Mouse (Mus musculus): ENCODE measurements around the gene Saa3.

The Saa3 gene

DNA sequence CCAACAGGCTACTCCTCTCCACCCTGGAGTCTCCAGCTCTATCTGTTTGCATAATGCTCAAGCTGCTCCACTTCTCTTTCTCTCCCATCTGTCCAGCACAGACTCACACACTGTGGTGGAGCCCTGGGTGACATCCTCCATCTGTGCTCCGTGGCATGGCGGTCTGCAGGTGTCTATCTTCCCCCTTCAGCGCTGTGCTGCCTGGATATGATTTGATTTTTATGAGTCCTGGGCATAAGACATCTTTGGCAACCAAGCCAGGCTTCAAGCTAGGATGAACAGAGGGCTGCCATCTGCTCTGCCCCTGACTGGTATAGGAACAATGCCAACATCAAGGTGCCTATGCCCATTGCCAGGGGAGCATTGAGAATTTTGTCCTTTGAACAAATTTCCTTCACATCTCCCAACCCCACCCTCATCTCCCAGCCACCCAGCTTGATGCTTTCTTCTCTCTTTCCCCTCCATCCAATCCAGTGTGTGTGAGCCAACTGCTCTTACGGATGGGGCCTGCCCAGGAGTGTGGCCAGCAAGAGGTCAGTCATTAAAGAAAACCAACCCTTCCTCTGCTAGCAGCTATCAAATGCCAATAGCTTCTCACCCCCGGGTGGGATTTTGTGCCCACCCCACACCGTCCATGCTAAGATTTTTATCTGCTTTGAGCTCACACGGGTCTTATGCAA is 3.2 kb upstream of the Saa3 start:
- no peak overlapping the region for H3K4me3 ChIP-seq (replicated peaks; ENCODE audit: low read length)
- H3K36me3 ChIP-seq (ENCODE audit: insufficient read depth, low read length), result no peaks in the 10 kb centered on the region
- TF ChIP-seq NANOG (IDR thresholded peaks at IDR 0.05; ENCODE audit: borderline replicate concordance, low read length) (no peak), POU5F1 (IDR thresholded peaks at IDR 0.05; ENCODE audit: borderline replicate concordance, low read length) (no peak), CTCF (conservative IDR thresholded peaks at IDR 0.05; ENCODE audit: low read length) (no peak)
- H3K9me3 ChIP-seq (ENCODE audit: low read length), result no peaks in the 10 kb centered on the region
- H3K27me3 ChIP-seq (ENCODE audit: insufficient read depth, low read length), result peaks cover 5% of the 10 kb centered on the region
- 0 out of 2 replicates have a peak, but pooled peaks cover 3% of the 10 kb centered on the region for H3K4me1 ChIP-seq (replicated peaks; ENCODE audit: low read depth, low read length)

DNA sequence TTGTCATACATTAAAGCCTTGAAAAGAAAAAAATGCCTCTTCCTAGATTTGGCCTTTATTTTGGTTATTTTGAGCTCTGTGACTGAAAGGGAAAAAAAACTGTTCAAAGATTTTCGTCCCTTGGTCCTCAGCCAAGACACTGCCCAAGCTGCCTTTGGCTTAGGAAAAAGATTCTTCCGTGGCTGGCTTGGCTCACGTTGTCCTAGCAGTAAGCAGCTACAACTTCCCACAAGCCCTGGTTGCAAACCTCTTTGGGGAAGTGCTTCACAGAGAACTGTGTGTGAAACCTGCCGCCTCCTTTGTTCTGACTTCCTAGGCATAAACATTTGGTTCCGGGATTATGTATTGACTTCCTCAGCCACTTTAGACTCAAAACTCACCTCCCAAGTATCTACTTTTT is 1.4 kb upstream of the Saa3 start:
- H3K4me1 ChIP-seq (replicated peaks; ENCODE audit: low read depth, low read length), result 0 out of 2 replicates have a peak, but pooled peaks cover 4% of the 10 kb centered on the region
- no peaks in the 10 kb centered on the region for H3K36me3 ChIP-seq (ENCODE audit: insufficient read depth, low read length)
- TF ChIP-seq POU5F1 (IDR thresholded peaks at IDR 0.05; ENCODE audit: borderline replicate concordance, low read length) (no peak), CTCF (conservative IDR thresholded peaks at IDR 0.05; ENCODE audit: low read length) (no peak), NANOG (IDR thresholded peaks at IDR 0.05; ENCODE audit: borderline replicate concordance, low read length) (no peak)
- H3K27me3 ChIP-seq (ENCODE audit: insufficient read depth, low read length), result peaks cover 5% of the 10 kb centered on the region
- H3K9me3 ChIP-seq (ENCODE audit: low read length), result no peaks in the 10 kb centered on the region
- H3K4me3 ChIP-seq (replicated peaks; ENCODE audit: low read length), result no peak overlapping the region

DNA sequence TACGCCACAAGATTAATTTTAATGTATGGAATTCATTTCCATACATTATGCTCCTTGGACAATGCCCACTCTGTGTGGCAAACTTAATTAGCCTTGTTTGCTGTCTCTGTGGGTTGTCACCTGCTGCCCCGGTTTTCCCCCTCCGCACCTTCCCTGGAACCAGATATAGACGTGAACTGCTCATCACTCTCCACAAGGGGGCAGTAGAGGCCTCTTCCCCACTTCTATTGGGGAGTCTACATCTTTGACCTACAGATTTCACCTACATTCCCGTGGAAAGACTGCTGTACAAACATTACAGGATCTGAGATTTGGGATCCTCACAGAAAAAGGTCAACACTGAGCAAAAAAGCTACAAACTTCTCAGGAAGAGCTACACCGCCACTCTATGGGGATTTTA is 982 bp downstream of the Saa3 start:
- TF ChIP-seq POU5F1 (IDR thresholded peaks at IDR 0.05; ENCODE audit: borderline replicate concordance, low read length) (no peak), CTCF (conservative IDR thresholded peaks at IDR 0.05; ENCODE audit: low read length) (peak; percentile 64)
- no peaks in the 10 kb centered on the region for H3K27me3 ChIP-seq (ENCODE audit: insufficient read depth, low read length)
- no peak overlapping the region for H3K4me3 ChIP-seq (replicated peaks; ENCODE audit: low read length)
- 0 out of 2 replicates have a peak, but pooled peaks cover 7% of the 10 kb centered on the region for H3K4me1 ChIP-seq (replicated peaks; ENCODE audit: low read depth, low read length)
- H3K36me3 ChIP-seq (ENCODE audit: insufficient read depth, low read length), result no peaks in the 10 kb centered on the region
- H3K9me3 ChIP-seq (ENCODE audit: low read length), result no peaks in the 10 kb centered on the region

DNA sequence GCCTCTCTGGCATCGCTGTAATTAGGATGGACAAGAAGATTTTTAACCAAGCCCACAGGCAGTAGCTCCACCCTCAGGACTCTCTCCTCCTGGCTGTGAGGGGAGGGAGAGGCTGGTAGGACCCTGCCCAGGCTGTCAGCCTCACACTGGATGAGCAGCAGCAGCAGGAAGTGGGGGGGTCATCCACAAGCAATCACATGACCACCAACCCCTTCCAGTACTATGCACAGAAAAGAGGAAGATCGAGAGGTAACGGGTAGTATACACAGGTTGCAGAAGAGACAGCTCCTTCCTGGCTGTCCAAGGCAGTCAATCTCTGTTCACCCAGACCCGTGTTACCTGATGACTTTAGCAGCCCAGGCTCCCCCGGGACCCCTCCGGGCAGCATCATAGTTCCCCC is 3.2 kb downstream of the Saa3 start:
- Histone ChIP-seq H3K36me3 (ENCODE audit: insufficient read depth, low read length) (peaks cover 12% of the 10 kb centered on the region), H3K4me1 (replicated peaks; ENCODE audit: low read depth, low read length) (0 out of 2 replicates have a peak, but pooled peaks cover 7% of the 10 kb centered on the region), H3K27me3 (ENCODE audit: insufficient read depth, low read length) (no peaks in the 10 kb centered on the region), H3K9me3 (ENCODE audit: low read length) (no peaks in the 10 kb centered on the region), H3K4me3 (replicated peaks; ENCODE audit: low read length) (no peak overlapping the region)
- TF ChIP-seq CTCF (conservative IDR thresholded peaks at IDR 0.05; ENCODE audit: low read length) (no peak), POU5F1 (IDR thresholded peaks at IDR 0.05; ENCODE audit: borderline replicate concordance, low read length) (no peak), NANOG (IDR thresholded peaks at IDR 0.05; ENCODE audit: borderline replicate concordance, low read length) (no peak)

DNA sequence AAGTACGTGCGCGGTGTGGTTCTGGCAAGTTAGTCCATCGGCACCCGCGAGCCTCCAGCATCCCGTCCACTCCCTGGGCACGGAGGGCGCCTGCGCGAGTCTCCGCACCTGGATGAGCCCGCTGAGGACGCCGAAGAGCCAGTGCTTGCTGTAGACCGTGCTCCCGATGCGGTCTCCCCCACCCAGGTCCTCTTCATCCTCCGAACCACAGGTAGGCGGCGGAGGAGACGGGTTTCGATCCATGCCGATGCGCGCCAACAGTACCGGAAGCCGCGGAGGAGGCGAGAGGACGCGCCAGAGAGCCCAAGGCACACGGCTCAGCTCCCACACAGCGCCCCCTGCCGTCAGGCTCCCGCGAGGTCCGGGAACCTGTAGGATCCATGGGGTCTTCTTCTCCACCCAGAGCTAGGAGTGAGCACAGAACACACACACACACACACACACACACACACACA is 5.1 kb downstream of the Saa3 start, which contains the start of gene Saal1:
TSS of gene Saal1 (minus strand) at position 291 of the 455 bp plus-strand sequence.
- H3K27me3 ChIP-seq (ENCODE audit: insufficient read depth, low read length), result no peaks in the 10 kb centered on the region
- H3K4me3 ChIP-seq (replicated peaks; ENCODE audit: low read length), result peak within 1 kb of the TSS; percentile 94
- H3K36me3 ChIP-seq (ENCODE audit: insufficient read depth, low read length), result peaks cover 27% of the 10 kb centered on the region
- TF ChIP-seq NANOG (IDR thresholded peaks at IDR 0.05; ENCODE audit: borderline replicate concordance, low read length), result no peak
- no peak for TF ChIP-seq POU5F1 (IDR thresholded peaks at IDR 0.05; ENCODE audit: borderline replicate concordance, low read length)
- no peak for TF ChIP-seq CTCF (conservative IDR thresholded peaks at IDR 0.05; ENCODE audit: low read length)
- 0 out of 2 replicates have a peak, but pooled peaks cover 7% of the 10 kb centered on the region for H3K4me1 ChIP-seq (replicated peaks; ENCODE audit: low read depth, low read length)
- no peaks in the 10 kb centered on the region for H3K9me3 ChIP-seq (ENCODE audit: low read length)

DNA sequence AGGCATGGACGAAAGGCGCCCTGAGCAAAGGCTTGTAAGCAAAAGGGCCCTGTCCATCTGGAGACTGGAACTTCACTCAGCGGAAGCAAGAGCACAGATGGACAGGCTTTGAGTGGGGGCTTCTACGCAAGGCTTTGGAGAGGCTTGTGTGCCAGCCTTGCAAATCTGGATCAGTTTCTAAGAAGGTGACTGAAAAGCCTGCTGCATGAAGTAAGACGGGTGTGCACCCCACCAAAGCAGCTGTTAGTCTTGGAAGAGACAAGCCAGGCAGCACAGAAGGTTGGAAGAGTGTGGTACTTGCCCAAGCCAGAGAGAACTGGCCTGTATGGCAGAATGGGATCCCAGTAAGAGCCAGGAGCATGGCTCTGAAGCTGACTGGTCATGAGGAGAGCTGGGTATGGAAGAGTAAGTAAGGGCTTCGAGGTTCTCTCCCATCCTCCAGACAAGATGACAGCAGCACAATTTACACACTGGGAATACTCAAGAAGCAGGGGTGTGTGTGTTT is 14.9 kb downstream of the Saa3 start:
- no peaks in the 10 kb centered on the region for H3K27me3 ChIP-seq (ENCODE audit: insufficient read depth, low read length)
- H3K4me1 ChIP-seq (replicated peaks; ENCODE audit: low read depth, low read length), result no peaks in the 10 kb centered on the region; the same call in 1 of the 2 replicates
- H3K4me3 ChIP-seq (replicated peaks; ENCODE audit: low read length), result no peak overlapping the region
- no peaks in the 10 kb centered on the region for H3K9me3 ChIP-seq (ENCODE audit: low read length)
- TF ChIP-seq CTCF (conservative IDR thresholded peaks at IDR 0.05; ENCODE audit: low read length) (no peak), POU5F1 (IDR thresholded peaks at IDR 0.05; ENCODE audit: borderline replicate concordance, low read length) (no peak), NANOG (IDR thresholded peaks at IDR 0.05; ENCODE audit: borderline replicate concordance, low read length) (no peak)
- peaks cover 81% of the 10 kb centered on the region for H3K36me3 ChIP-seq (ENCODE audit: insufficient read depth, low read length)

DNA sequence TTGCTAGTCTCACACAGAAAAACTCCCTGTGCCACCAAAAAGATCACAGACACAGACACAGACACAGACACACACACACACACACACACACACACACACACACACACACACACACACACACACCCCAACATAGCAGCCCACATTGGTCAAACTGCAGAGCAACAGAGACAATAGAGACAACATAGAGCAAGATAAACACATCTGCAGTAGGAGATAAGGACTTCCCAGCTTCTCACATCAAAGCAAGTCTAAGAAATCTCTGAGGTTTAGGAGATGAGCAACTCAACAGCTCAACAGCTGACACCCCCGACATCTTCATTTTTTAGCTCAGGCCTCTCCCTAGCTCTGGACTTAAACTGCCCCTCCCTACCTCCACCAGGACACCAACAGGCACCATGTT is 18.7 kb downstream of the Saa3 start:
- Histone ChIP-seq H3K36me3 (ENCODE audit: insufficient read depth, low read length) (peaks cover 59% of the 10 kb centered on the region), H3K4me1 (replicated peaks; ENCODE audit: low read depth, low read length) (no peaks in the 10 kb centered on the region), H3K4me3 (replicated peaks; ENCODE audit: low read length) (no peak overlapping the region), H3K9me3 (ENCODE audit: low read length) (no peaks in the 10 kb centered on the region), H3K27me3 (ENCODE audit: insufficient read depth, low read length) (no peaks in the 10 kb centered on the region)
- TF ChIP-seq POU5F1 (IDR thresholded peaks at IDR 0.05; ENCODE audit: borderline replicate concordance, low read length) (no peak), NANOG (IDR thresholded peaks at IDR 0.05; ENCODE audit: borderline replicate concordance, low read length) (no peak), CTCF (conservative IDR thresholded peaks at IDR 0.05; ENCODE audit: low read length) (no peak)

DNA sequence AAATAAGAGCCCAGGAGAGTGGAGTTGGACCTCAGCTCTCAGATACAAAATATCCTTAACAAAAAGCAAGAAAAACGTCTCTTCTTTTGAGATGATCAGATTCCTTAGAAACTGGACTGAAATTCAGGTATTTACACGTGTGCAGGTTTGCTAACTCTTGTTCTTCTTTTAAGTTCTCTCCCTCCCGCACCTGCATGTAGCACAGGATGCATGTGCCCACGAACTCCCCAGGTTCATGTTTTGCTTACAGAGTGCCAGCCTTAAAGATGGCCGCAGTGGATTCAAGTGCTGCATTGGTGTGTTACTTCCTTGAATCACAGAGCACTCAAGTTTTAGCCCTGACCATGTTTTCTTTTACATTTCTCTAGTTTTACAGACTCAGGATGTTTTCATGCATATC is 28.7 kb downstream of the Saa3 start:
- Histone ChIP-seq H3K27me3 (ENCODE audit: insufficient read depth, low read length) (no peaks in the 10 kb centered on the region), H3K9me3 (ENCODE audit: low read length) (no peaks in the 10 kb centered on the region), H3K4me3 (replicated peaks; ENCODE audit: low read length) (no peak overlapping the region), H3K4me1 (replicated peaks; ENCODE audit: low read depth, low read length) (peaks cover 22% of the 10 kb centered on the region), H3K36me3 (ENCODE audit: insufficient read depth, low read length) (peaks cover 19% of the 10 kb centered on the region)
- TF ChIP-seq CTCF (conservative IDR thresholded peaks at IDR 0.05; ENCODE audit: low read length) (no peak), POU5F1 (IDR thresholded peaks at IDR 0.05; ENCODE audit: borderline replicate concordance, low read length) (no peak), NANOG (IDR thresholded peaks at IDR 0.05; ENCODE audit: borderline replicate concordance, low read length) (no peak)
